Mouse (Mus musculus) neural tube, embryonic 14.5 days (tissue): ENCODE measurements around the gene Uspl1. TPM values are rescaled to one million over a fixed set of nuclear protein-coding genes. Genes with fewer than 3 reads are reported as not detected.

Experiments used
- microRNA-seq: library from miRNA; unstranded; fragments of <30 nt; microRNA quantifications from one replicate; pipeline ENCODE4, GENCODE M21; 2016
- polyA plus RNA-seq: library from polyadenylated mRNA; unstranded; fragments of >200 nt; fragmentation: Nextera tagmentation; extraction: Ambion mirVana; gene quantifications from 2 replicates; pipeline ENCODE4 v1.2.1, GENCODE M21; 2014

The Uspl1 gene
- polyA plus RNA-seq, 1 experiment from 2014 or later: 68.5 TPM

Small RNA genes lying within 50 kb of the gene (microRNA-seq; reads per million reads assigned to microRNA genes)
- not detected for gene Gm24105

Other genes starting within 250 kb of the Uspl1 start
- gene Gm42791, start 189.2 kb upstream of the Uspl1 start, polyA plus RNA-seq: not detected in 2 replicates
- 766 and 814 TPM in 2 replicates for gene Hmgb1, start 139 bp downstream of the Uspl1 start, polyA plus RNA-seq
- 11.0 and 13.3 TPM in 2 replicates for gene Alox5ap, start 80.4 kb downstream of the Uspl1 start, polyA plus RNA-seq
- 1.9 and 2.1 TPM in 2 replicates for gene Medag, start 227.4 kb downstream of the Uspl1 start, polyA plus RNA-seq